Mouse (Mus musculus) right cerebral cortex, adult 2 months (tissue): ENCODE results near the gene Foxd3.
"Not testable (repeated sequence)": the region's sequence is repeated elsewhere in the genome, so short reads cannot be mapped to it uniquely, and the experiment has no call there.

Source experiments
- DNase-seq, 2 experiments: peaks; one replicate each; pipeline ENCODE4 v3.0.0; 2021 to 2022; ENCODE audit warnings: low spot score in 2 of 2

The Foxd3 gene

GRCm38 (mm10) chr4:99655937-99656604 is at the start of gene Foxd3:
TSS of gene Foxd3 (plus strand) at chr4:99656299.
- DNase-seq = no peak

- no peak for DNase-seq
These were observed 43.9 kb upstream of the Foxd3 start for GRCm38 (mm10) chr4:99612156-99612555.

GRCm38 (mm10) chr4:99612609-99613350 is 43.3 kb upstream of the Foxd3 start:
- no peak for DNase-seq

- no peak for DNase-seq
These were observed 29.9 kb upstream of the Foxd3 start for GRCm38 (mm10) chr4:99626047-99626844.

GRCm38 (mm10) chr4:99627057-99627456 is 29.0 kb upstream of the Foxd3 start:
- no peak for DNase-seq

GRCm38 (mm10) chr4:99636038-99636437 is 20.1 kb upstream of the Foxd3 start:
- no peak for DNase-seq

- DNase-seq = no peak
These were observed 19.4 kb upstream of the Foxd3 start for GRCm38 (mm10) chr4:99636711-99637110.

- not testable (repeated sequence) for DNase-seq
These were observed 15.5 kb upstream of the Foxd3 start for GRCm38 (mm10) chr4:99640619-99641018.

GRCm38 (mm10) chr4:99641920-99642319 is 14.2 kb upstream of the Foxd3 start:
- DNase-seq = no peak

GRCm38 (mm10) chr4:99645560-99645959 is 10.5 kb upstream of the Foxd3 start:
- no peak for DNase-seq

- no peak for DNase-seq
These were observed 5.8 kb upstream of the Foxd3 start for GRCm38 (mm10) chr4:99650088-99650944.

- DNase-seq = peak in 1 of 2 experiments; percentile 11
These were observed 5.0 kb upstream of the Foxd3 start for GRCm38 (mm10) chr4:99650945-99651690.

GRCm38 (mm10) chr4:99651823-99652450 is 4.2 kb upstream of the Foxd3 start:
- no peak for DNase-seq

- DNase-seq = peak in 1 of 2 experiments; percentile 6
These were observed 3.4 kb upstream of the Foxd3 start for GRCm38 (mm10) chr4:99652576-99653210.

GRCm38 (mm10) chr4:99653216-99653607 is 2.9 kb upstream of the Foxd3 start:
- DNase-seq = peak in 1 of 2 experiments; percentile 5

- no peak for DNase-seq
These were observed 2.4 kb upstream of the Foxd3 start for GRCm38 (mm10) chr4:99653608-99654221.

- DNase-seq = peak in 1 of 2 experiments; percentile 10
These were observed 1.3 kb upstream of the Foxd3 start for GRCm38 (mm10) chr4:99654621-99655296.

GRCm38 (mm10) chr4:99656605-99657429 is 718 bp downstream of the Foxd3 start:
- peak in 1 of 2 experiments; percentile 15 for DNase-seq
